Mouse (Mus musculus): ENCODE data around the gene Kcnk4.

Kcnk4 gene

GRCm38 (mm10) chr19:6934195-6934977, at the start of gene Kcnk4:
Gene Kcnk4, minus strand, starts transcription at chr19:6934515.
- no peak for ATAC-seq (ENCODE audit: insufficient number of reproducible peaks, low FRiP score, low TSS enrichment)

DNA sequence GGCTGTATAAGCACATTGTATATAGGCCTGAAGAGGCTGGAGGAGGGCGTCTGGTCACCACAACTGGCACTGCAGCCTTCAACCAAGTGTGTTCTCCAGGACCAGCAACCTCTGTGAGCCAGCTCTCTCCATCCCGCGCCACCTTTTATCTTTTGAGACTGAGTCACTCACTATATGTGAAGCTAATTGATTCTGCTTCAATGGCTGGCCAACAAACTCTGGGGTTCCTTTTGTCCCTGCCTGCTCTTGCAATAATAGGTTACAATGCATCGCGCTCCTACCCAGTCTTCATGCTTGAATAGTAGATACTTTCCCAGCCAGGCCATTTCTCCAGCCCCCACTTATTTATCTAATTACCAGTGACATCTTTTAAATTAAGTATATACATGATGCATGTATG, 49.3 kb upstream of the Kcnk4 start:
- no peak for ATAC-seq (ENCODE audit: insufficient number of reproducible peaks, low FRiP score, low TSS enrichment)

GRCm38 (mm10) chr19:6981465-6981864, 47.1 kb upstream of the Kcnk4 start:
- no peak for ATAC-seq (ENCODE audit: insufficient number of reproducible peaks, low FRiP score, low TSS enrichment)

DNA sequence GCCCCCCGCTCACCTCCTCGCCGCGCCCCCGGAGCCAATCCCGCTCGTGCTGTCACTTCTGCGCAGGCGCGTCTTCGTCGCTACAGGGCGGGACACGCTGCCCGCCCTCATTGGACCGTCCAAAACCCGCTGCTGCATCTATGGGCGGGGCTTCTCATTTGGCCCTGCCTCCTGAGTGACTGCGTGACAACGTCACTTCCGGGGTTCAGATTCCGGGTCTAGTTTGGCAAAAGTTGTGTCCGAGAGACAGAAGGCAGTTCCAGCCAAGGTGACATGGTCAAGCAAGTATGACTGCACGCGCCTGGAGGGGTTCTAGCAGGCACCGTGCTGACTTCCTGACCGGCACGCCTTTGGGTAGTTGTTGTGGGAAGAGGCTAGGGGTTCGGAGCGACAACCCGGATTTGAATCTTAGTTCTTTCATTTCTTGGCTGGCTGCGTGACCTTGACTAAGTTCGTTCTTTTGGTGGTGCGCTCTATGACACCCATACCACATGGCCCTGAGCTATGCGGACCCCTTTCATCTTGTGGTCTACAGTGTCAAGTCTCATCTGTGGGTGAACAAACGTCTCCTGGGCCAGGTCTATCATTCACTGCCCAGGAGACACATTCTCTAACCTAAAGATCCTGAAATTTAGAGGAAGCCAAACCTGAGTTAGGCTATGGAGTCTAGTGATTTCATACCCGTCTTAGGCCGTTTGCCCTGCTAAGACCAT, 46.2 kb upstream of the Kcnk4 start, which contains the start of gene Fkbp2:
Fkbp2 (minus strand) TSS at position 121 of the 713 bp plus-strand sequence.
- ATAC-seq (ENCODE audit: insufficient number of reproducible peaks, low FRiP score, low TSS enrichment): peak; percentile 67

DNA sequence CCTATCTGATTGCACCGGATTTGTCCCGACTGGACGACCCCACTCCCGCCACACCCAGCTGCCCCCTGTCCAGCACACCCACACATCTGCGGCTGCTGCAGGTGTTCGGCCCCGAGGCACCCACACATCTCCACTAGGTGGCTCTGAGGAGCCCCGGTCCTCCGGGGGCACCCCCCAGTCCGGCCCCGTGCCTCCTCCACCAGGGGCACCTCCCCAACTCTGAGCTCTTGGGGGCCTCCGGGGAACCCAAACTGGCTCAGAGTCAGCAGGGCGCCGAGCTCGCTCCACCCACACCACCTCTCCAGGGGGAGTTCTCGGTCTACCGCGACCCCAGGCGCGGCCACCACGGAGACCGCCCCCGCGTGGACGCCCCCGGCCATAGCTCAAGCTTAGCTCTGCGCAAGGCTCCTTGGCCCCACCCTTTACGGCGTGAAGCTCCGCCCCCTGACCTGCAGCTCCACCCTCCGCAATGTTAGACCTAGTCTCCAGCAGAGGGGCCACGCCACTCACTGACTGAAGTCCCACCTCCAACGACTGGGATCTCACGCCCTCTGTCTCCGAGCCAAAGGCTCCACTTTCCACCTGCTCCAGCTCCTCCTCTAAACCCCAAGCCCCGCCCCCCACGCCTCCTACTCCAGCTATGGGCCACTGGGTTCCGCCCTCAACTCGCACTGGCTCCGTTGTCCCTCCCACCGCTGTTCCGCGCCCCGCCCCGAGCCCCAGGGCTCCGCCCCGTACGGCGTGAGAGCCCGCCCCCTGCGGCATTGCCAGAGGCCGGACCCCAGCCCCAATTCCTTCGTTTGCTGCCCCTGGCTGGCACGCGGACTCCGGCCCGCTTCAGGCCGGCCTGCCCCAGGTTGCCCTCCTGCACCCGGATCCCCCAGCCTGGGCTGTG, 45.4 kb upstream of the Kcnk4 start:
- peak; percentile 73 for ATAC-seq (ENCODE audit: insufficient number of reproducible peaks, low FRiP score, low TSS enrichment)

DNA sequence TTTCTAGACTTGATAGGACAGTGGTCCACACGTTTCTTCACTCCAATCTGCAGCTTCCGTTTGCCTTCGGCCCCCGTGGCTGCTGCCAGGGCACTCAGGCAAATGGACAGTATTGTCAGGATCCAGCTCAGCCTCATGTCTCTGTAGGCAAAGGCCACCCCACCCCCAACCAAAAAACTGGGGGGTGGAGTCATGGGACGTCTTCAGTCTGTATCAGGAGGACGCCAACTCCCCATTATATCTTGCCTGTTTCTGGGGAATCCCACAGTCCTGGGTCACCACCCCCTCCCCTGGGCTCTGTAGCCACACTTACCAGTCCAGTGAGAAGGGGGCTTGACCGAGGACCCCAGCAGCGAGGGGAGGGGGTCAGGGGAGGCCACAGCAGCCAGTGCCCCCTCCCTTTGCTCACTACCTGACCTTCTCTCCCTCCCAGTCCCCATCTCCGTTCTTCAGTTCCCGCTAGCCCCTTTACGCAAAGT, 44.7 kb upstream of the Kcnk4 start:
- ATAC-seq (ENCODE audit: insufficient number of reproducible peaks, low FRiP score, low TSS enrichment): no peak

- no peak for ATAC-seq (ENCODE audit: insufficient number of reproducible peaks, low FRiP score, low TSS enrichment)
Measured at GRCm38 (mm10) chr19:6978639-6978974, 44.3 kb upstream of the Kcnk4 start.

DNA sequence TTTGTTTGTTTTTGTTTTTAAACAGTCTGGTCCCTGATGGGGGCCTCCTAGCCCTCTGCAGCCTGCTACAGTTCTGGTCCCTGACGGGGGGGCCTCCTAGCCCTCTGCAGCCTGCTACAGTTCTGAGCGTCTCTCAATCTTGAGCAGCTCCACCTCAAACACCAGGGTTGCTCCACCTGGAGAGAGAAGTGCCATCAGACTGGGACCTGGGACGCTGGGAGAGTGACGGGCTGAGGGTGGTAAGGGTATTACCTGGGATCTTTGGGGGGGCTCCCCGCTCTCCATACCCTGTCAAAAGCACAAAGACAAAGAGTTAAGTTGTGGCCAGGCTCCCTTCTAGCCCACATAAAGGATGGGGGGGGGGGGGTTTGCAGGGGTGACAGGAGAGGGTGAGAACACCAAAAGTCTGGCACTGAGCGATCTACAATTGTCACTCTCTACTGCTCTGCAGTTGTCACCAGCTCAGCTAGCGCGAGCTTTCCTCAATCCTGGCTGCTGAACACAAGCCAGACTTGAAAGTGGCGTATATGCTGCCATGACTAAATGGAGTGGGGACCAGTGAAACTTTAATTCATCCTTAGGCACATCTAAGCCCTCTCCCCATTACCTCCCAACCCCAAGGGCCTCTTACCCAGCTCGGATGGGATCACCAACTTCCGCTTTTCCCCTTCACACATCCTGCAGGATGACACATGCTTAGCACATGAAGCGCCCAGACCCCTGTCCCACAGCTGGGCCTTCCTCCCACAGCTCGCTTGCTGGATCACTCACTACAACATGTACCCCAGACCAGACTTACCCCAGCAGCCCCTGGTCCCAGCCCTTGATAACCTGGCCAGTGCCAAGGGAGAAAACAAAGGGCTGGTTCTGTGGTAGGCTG, 43.7 kb upstream of the Kcnk4 start:
- ATAC-seq (ENCODE audit: insufficient number of reproducible peaks, low FRiP score, low TSS enrichment): no peak

- no peak for ATAC-seq (ENCODE audit: insufficient number of reproducible peaks, low FRiP score, low TSS enrichment)
Measured at GRCm38 (mm10) chr19:6975537-6976521, 41.5 kb upstream of the Kcnk4 start, which contains the start of gene Plcb3. Gene Plcb3, minus strand, starts transcription at chr19:6976470.

DNA sequence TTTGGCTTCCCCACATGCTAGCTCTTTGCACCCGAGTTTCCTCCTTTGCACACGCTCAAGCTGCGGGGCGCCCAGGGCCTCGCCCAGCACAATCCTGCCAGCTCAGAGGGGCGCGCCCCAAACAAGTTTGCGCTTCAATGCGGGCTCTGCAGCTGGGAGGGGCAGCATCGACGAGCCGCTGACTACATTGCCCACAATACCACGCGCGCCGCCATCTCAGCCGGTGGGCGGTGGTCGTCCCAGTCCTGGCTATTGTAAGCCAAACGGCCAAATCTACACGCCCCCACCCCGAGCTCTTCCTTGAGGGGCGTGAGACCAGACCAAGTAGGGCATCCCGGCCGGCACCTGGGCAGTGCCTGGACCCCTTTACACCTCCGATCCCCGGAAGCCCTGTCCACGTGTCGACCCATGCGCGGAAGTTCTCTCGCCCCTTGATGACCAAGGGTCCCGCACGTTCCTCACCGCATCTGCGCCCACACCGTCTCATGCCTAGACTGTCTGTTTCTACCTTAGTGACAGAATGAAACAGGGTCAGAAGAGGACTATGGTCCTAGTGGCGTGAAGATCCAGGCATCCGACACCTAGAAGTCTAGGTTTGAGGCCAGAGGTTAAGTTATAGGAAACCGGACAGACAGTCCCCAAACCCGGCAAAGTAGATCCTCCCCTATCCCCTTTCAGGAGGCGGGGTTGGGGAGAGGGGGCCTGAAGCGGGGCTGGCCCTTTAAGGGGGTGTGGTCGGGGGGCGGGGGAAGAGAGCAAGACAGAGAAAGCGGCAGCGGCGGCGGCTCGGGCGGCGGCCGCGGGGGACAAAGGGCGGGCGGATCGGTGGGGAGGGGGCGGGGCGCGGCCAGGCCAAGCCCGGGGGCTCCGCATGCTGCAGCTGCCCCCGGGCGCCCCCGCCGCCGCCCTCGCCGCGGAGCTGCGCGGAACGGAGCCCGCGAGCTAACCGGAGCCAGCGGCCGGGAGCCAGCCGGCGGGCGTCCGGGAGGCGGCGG, 40.2 kb upstream of the Kcnk4 start, which contains the start of gene Ppp1r14b:
Ppp1r14b (plus strand) TSS at position 758 of the 995 bp plus-strand sequence.
- no peak for ATAC-seq (ENCODE audit: insufficient number of reproducible peaks, low FRiP score, low TSS enrichment)

- ATAC-seq (ENCODE audit: insufficient number of reproducible peaks, low FRiP score, low TSS enrichment): no peak
Measured at GRCm38 (mm10) chr19:6973581-6974190, 39.4 kb upstream of the Kcnk4 start.

DNA sequence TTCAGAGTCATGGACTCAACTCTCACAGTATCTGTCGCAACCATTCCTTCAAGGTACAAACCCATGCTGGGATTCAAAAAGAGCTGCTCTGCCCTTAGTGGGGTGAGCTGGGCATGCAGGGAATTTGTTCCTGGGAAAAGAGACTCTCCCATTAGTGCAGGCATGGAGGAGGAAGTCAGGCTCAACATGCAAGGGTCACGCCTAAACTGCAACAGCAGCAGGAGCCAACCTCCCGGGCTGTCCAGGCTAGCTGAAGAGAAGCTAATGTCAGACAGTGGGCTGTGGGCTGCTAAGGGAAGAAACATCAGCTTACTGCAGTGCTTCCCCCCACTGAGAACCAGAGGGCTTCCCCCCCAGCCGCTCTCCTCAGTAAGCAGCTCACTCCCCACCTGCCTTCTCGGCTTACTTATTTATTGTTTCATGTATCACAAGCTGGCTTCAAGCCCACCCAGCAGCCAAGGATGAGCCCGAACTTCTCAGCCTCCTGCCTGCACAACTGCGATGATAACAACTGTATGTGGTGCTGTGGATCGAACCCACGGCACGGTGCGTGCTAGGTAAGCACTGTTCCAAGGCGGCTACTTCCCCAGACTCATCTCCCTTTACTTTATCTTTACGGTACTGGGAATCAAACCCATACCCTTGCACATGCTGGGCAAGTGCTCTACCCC, 38.1 kb upstream of the Kcnk4 start:
- no peak for ATAC-seq (ENCODE audit: insufficient number of reproducible peaks, low FRiP score, low TSS enrichment)

GRCm38 (mm10) chr19:6971644-6972043, 37.3 kb upstream of the Kcnk4 start:
- no peak for ATAC-seq (ENCODE audit: insufficient number of reproducible peaks, low FRiP score, low TSS enrichment)

DNA sequence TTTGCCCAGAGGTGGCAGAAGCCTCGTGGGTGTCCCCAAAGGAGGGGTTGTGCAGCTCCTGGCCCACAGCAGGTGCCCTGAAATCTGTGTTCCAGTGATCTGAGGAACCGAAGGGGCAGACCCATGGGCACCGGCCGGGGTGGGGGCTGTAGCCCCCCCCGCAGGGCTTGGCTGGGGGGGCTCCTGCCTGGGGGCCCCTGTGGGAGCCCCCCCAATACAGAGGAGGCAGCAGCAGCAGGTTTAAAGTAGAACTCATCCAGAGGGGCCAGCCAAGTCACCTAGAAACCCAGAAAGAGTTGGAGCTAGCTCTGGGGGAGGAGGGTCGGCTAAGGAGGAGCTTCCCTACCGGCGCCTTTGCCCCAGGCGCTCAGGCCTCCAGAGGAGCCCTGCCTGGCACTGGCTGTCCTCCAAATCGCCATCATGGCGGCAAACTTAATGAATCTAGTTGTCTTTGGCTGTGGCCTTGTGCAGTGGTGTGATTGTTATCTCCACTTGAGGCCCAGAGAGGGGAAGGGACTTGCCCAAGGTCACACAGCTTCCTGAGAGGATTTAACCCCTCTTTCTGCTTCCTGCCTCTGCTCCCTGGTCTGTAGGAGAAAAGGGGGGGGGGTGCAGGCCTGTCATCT, 36.3 kb upstream of the Kcnk4 start:
- ATAC-seq (ENCODE audit: insufficient number of reproducible peaks, low FRiP score, low TSS enrichment): no peak

GRCm38 (mm10) chr19:6969665-6970381, 35.5 kb upstream of the Kcnk4 start:
- no peak for ATAC-seq (ENCODE audit: insufficient number of reproducible peaks, low FRiP score, low TSS enrichment)
